Mouse (Mus musculus) heart, adult 2 months (tissue): Measurements from ENCODE around the gene Cd19.

Source experiments
- EP300 ChIP-seq: fragments of 200-500 bp; IDR thresholded peaks from 2 replicates; pipeline ENCODE4 v1.6.1; 2011; ENCODE audit warnings: low read depth, low read length, control low read depth; ENCODE audit not compliant: insufficient read depth
- POLR2A ChIP-seq: fragments of 200-500 bp; IDR thresholded peaks from 2 replicates; pipeline ENCODE4 v1.6.1; 2011; ENCODE audit warnings: mild to moderate bottlenecking, low read depth, low read length, control low read depth; ENCODE audit not compliant: insufficient read depth

- TF ChIP-seq EP300: no peak
- TF ChIP-seq POLR2A: no peak
Measured at GRCm38 (mm10) chr7:126452244-126452643, 37.6 kb upstream of the Cd19 start.
